Mouse (Mus musculus): ENCODE data around the gene Smarcd2.
"Not testable (repeated sequence)": the region's sequence is repeated elsewhere in the genome, so short reads cannot be mapped to it uniquely, and the experiment has no call there.

Gene Smarcd2

GRCm38 (mm10) chr11:106254767-106255166, 18.0 kb downstream of the Smarcd2 start:
- DNase-seq (ENCODE audit: extremely low read depth, low read depth, low spot score), result no peak

- no peak for DNase-seq (ENCODE audit: extremely low read depth, low read depth, low spot score)
Measured at GRCm38 (mm10) chr11:106249326-106249725, 23.4 kb downstream of the Smarcd2 start.

GRCm38 (mm10) chr11:106246834-106247233, 25.9 kb downstream of the Smarcd2 start:
- DNase-seq (ENCODE audit: extremely low read depth, low read depth, low spot score), result no peak

GRCm38 (mm10) chr11:106233978-106234377, 38.8 kb downstream of the Smarcd2 start:
- not testable (repeated sequence) for DNase-seq (ENCODE audit: extremely low read depth, low read depth, low spot score)

GRCm38 (mm10) chr11:106220603-106221002, 52.2 kb downstream of the Smarcd2 start:
- no peak for DNase-seq (ENCODE audit: extremely low read depth, low read depth, low spot score)

GRCm38 (mm10) chr11:106216730-106217490, 55.9 kb downstream of the Smarcd2 start, which contains the start of gene Ddx42:
TSS of gene Ddx42 (plus strand) at chr11:106216926.
- peak; percentile 67 for DNase-seq (ENCODE audit: extremely low read depth, low read depth, low spot score)

GRCm38 (mm10) chr11:106215927-106216729, 56.6 kb downstream of the Smarcd2 start, which contains the start of gene Ccdc47:
TSS of gene Ccdc47 (minus strand) at chr11:106216344.
- DNase-seq (ENCODE audit: extremely low read depth, low read depth, low spot score), result peak; percentile 97

GRCm38 (mm10) chr11:106215450-106215859, 57.3 kb downstream of the Smarcd2 start:
- no peak for DNase-seq (ENCODE audit: extremely low read depth, low read depth, low spot score)

- DNase-seq (ENCODE audit: extremely low read depth, low read depth, low spot score), result no peak
Measured at GRCm38 (mm10) chr11:106214856-106215255, 57.9 kb downstream of the Smarcd2 start.
